Comparison of ENCODE assay signal across 18 mouse cellular contexts in the genomic region with DNA sequence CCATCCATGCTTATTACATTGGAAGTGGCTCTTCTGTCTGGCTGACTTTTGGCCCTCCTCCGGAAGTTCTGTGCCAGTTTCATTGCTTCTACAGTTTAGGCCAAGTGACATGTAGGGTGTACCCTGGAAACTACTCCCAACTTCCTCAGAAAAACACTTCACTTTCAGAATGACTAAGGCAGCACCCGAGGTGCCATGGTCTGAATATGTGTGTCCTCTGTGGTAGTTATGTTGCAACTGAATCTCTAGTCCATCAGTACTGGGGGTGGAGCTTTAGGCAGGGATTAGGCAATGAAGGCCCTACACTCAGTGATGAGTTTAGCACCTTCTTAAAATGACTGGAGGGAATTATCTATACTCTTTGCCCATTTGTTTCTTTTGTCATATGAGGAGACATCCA.
DNase-seq lines count a peak whose midpoint lies in the region; ATAC-seq and TF ChIP-seq lines count a peak whose summit lies in the region.
"Had no signal": no experiment of that assay in that cellular context is flagged by ENCODE, and none has a peak within 500 bp of the region (broad histone marks: within the 10 kb centered on the region; RNA-seq: fewer than 3 reads in every experiment).

No protein-coding gene starts in this region.

- TF ChIP-seq EP300 in lung, postnatal 0 days (IDR thresholded peaks at IDR 0.05): no peak

- peak; percentile 21; the same call in 1 of the 2 replicates for ATAC-seq in lung, postnatal 0 days
- peak; percentile 98 for ATAC-seq in monocyte, adult 5-6 weeks (replicated peaks; ENCODE audit: insufficient number of reproducible peaks, low FRiP score, low TSS enrichment, poor library complexity, severe bottlenecking)
- ATAC-seq: hindbrain, embryonic 16.5 days; midbrain, embryonic 16.5 days had no signal

- intact Hi-C loops in left cerebral cortex, postnatal 36 days (cut with DNase I): no loop called here

- H3K4me3 ChIP-seq in heart, embryonic 10.5 days: no peak overlapping the region
- no peak overlapping the region for H3K4me3 ChIP-seq in lung, postnatal 0 days (ENCODE audit: low read depth, low read length)
- H3K4me3 ChIP-seq: neural tube, embryonic 12.5 days had no signal

- no peaks in the 10 kb centered on the region for H3K4me1 ChIP-seq in heart, embryonic 10.5 days
- no peaks in the 10 kb centered on the region for H3K4me1 ChIP-seq in lung, postnatal 0 days (ENCODE audit: insufficient read depth, low read depth, low read length)
- H3K4me1 ChIP-seq: neural tube, embryonic 12.5 days had no signal

- no peak overlapping the region for H3K9ac ChIP-seq in lung, postnatal 0 days (replicated peaks; ENCODE audit: low read depth)
- H3K9ac ChIP-seq: neural tube, embryonic 12.5 days had no signal

- no peaks in the 10 kb centered on the region for H3K27me3 ChIP-seq in heart, embryonic 10.5 days (ENCODE audit: insufficient read depth, poor library complexity, severe bottlenecking)
- no peaks in the 10 kb centered on the region for H3K27me3 ChIP-seq in lung, postnatal 0 days (replicated peaks; ENCODE audit: insufficient read depth, low read length)
- H3K27me3 ChIP-seq: neural tube, embryonic 12.5 days had no signal

- 81% methylated on average over 2 of the region's 2 CpGs for WGBS in heart, embryonic 10.5 days
- 78% methylated on average over 2 of the region's 2 CpGs for WGBS in lung, postnatal 0 days

- H3K9me3 ChIP-seq in heart, embryonic 10.5 days: no peaks in the 10 kb centered on the region
- H3K9me3 ChIP-seq in lung, postnatal 0 days (ENCODE audit: low read length): no peaks in the 10 kb centered on the region
- H3K9me3 ChIP-seq: neural tube, embryonic 12.5 days had no signal

- TF ChIP-seq CTCF in lung, postnatal 0 days (IDR thresholded peaks at IDR 0.05): no peak

- H3K27ac ChIP-seq in heart, embryonic 10.5 days: no peak overlapping the region
- no peak overlapping the region for H3K27ac ChIP-seq in lung, postnatal 0 days (ENCODE audit: low read length)
- H3K27ac ChIP-seq: neural tube, embryonic 12.5 days had no signal

- DNase-seq in heart, adult 18-20 months: peak; percentile 13 to 35
- no peak for DNase-seq in heart, embryonic 10.5 days (ENCODE audit: low spot score)
- DNase-seq in lung, postnatal 0 days (ENCODE audit: low spot score): peak; percentile 40
- DNase-seq in lung, postnatal 14 days: no peak
- DNase-seq in gonadal fat pad, adult 2 months (ENCODE audit: low read depth): peak; percentile 10
- no peak for DNase-seq in left cerebral cortex, postnatal 36 days (ENCODE audit: low spot score in 2 of 2)
- no peak for DNase-seq in embryo, embryonic 10.5 days (ENCODE audit: low spot score)
- DNase-seq: adrenal gland, postnatal 10 days; B cell, adult 2 months; cerebellum, postnatal 10 days; gastrocnemius, postnatal 36 days; heart, postnatal 14 days; kidney, adult 18-20 months; right cerebral cortex, postnatal 4 days had no signal

- H3K36me3 ChIP-seq in heart, embryonic 10.5 days: no peaks in the 10 kb centered on the region
- H3K36me3 ChIP-seq in lung, postnatal 0 days (ENCODE audit: insufficient read depth, low read length): no peaks in the 10 kb centered on the region
- H3K36me3 ChIP-seq: neural tube, embryonic 12.5 days had no signal

- no peak overlapping the region for H3K4me2 ChIP-seq in lung, postnatal 0 days (replicated peaks; ENCODE audit: low read depth, low read length)
- H3K4me2 ChIP-seq: neural tube, embryonic 12.5 days had no signal

Comparison
In these comparisons a context has a peak if more than half of its experiments do, and no peak if none do; other contexts are left out.
1. DNase-seq: peak in heart, adult 18-20 months (2 of 2), lung, postnatal 0 days (single experiment) and gonadal fat pad, adult 2 months (single experiment); none in heart, embryonic 10.5 days (single experiment), lung, postnatal 14 days (single experiment), left cerebral cortex, postnatal 36 days (0 of 2) and embryo, embryonic 10.5 days (single experiment).